Mouse (Mus musculus) c-Kit-positive CD71-positive TER-119-negative erythroid progenitor cells, embryonic 14.5 days (primary cell): ENCODE data around the gene Olfr624.
"Not testable (repeated sequence)": the region's sequence is repeated elsewhere in the genome, so short reads cannot be mapped to it uniquely, and the experiment has no call there.

Experiments used
- DNase-seq: peaks from one replicate; pipeline ENCODE4 v3.0.0-alpha.2; 2013; ENCODE audit warnings: low read depth

The Olfr624 gene

DNA sequence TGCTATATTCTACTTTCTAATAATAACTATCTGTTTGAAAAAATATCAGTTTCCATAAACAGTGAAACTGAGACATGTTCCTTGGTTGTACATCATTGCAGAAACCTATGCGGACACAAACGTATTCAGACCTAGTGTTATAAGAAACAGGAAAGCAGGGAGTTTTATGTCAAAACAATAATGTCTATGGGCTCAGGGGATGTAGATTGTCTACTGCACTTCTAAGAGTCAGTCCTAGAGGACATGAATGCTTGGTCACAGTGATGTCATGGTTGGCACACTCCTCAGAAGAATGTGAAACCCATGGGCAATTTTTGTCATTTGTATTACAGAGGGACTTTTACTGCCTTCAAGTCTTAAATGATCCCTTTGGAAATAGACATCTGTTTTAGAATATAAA is at the start of gene Olfr624:
Gene Olfr624 (minus strand): TSS at position 101 of the 400 bp plus-strand sequence.
- no peak for DNase-seq

DNA sequence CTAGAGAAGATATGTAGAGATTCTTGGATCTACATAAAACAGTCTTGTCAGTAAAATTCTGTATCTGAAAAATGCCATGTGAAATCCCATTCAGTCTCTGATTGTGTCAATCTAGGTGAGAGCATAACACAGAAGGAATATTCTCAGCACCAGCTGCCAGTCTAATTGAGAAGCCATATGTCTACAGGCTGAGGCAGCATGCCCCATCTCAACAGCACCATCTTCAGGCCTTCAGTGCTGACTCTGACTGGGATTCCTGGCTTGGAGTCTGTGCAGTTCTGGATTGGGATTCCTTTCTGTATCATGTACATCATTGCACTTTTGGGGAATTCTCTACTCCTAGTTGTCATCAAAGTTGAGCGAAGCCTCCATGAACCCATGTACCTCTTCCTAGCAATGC is 45.4 kb upstream of the Olfr624 start:
- DNase-seq = not testable (repeated sequence)

DNA sequence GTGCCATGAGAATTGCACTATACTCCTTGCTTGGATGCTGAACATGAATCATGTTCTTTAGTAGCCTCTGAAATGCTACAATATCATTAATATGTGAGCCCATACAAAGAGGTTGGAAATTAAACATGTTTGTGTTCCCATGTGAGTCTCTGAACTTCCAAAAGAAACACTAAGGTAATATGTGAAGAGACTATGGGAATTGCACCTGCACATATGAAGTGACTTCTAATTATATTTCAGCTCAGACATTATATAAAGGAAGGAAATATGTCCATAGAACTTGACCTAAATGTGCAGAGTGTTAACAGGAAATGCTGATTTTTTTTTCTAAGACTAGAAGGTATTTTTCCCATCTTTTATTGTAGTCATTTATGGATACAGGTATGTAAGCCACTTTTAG is 43.4 kb upstream of the Olfr624 start, which contains the start of gene Olfr243:
Gene Olfr243 (plus strand): TSS at position 301 of the 400 bp plus-strand sequence.
- DNase-seq = no peak

DNA sequence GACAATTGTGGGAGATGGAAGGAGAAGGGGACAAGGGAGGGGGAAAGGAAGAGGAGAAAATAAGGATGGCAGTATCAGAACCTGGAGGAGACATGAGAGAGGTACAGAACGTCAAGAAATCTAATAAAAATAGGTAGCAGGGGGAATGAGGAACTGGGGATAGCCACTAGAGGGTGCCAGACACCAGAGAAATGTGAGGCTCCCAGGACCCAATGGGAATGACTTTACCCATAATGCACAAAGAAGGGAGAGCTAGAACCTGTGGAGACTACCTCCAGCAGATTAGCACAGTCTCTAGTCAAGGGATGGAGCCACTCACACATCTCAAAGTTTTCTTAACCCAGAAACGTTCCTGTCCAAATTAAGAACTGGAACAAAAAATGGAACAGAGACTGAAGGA is 41.0 kb upstream of the Olfr624 start:
- DNase-seq = no peak

DNA sequence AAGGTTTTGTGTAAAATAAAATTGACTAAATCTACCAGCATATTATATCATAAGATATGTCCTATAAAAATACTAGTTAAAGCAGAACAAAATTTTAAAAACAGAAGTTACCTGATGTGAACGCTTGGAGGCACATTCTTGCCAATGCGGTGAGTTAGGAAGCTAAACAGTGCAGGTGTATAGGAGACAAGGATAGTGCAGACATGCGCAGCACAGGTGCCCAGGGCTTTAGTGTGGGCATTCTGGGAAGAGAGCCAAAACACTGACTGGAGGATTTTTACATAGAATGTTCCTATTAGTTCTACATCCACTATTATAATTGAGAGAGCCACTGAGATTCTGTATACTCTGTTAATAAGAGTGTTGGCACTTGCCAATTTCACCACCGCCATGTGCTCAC is 28.5 kb upstream of the Olfr624 start:
- no peak for DNase-seq

DNA sequence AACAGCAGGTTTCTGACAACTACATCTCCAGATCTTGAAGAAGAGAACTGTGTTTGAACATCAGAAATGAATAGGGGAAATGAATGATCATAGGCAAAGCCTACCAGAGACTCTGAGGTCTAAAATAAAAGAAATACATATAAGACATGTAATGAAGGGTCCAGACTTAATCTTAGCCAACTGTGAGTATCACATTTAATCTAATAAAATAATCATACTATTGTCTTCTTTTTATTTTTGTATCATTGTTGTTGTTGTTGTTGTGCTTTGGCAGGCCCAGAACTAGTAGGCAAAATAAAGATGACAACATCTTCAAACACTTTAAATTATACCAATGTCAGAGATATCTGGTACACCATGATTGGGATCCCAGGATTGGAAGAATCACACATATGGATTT is 11.4 kb upstream of the Olfr624 start, which contains the start of gene Olfr625-ps1:
Gene Olfr625-ps1 (plus strand): TSS at position 301 of the 400 bp plus-strand sequence.
- DNase-seq = no peak

DNA sequence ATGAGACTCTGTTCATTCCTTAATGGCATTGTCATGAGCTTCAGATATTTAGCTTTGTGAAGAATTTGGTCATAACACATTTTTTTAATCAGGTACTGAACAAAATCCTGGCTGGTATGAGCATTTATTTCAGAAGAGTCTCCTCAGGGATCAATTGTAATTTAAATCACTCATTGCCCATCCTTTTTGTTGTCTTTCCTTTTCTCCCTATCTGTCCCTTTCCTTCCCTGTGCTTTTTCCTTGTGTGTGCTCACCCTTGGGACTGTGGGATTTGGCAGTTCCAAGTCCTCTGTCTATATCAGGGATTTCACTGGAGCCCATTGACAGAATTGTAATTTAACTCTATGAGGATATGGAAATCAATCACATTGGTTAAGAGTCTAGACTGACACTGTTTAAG is 7.4 kb downstream of the Olfr624 start, which contains the start of gene Olfr623:
Gene Olfr623 (minus strand): TSS at position 101 of the 400 bp plus-strand sequence.
- DNase-seq = no peak

DNA sequence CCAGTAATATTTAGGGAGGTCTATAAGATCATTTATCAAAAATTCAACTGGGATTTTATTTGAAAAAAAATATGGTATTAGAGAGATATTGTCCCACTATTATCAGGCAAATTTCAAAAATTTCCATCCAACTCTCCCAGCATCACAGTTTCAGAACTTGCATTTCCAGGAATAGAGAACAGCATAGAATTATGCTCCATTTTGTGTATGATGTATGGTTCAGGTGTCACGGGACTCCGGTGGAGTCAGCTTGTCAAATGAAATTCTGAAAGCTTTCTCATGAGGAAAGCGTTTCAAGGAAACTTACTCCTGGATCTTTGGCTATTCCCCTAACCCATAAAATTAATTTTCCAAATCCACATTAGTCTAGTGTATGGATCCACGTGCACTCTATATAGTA is 26.9 kb downstream of the Olfr624 start:
- DNase-seq = no peak

DNA sequence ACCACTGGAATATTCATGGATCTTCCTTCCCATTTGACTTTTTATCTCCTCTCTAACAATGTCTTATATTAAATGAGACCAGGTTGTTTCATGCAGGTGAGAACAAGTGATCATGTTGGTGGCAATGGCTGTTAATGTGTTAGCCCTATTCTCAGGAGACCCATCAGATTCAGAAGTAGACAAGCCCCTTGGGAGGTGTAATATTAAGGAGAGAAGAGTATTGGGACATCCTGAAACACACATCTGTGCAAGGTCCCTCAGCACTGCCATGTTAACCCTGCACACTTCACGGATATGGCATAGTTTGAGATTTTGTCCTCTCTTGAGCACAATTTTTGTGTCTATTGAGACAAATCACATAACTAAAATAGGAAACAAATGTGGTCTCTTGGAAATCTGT is 28.4 kb downstream of the Olfr624 start, which contains the start of gene Olfr622:
Gene Olfr622 (minus strand): TSS at position 101 of the 400 bp plus-strand sequence.
- DNase-seq = no peak

DNA sequence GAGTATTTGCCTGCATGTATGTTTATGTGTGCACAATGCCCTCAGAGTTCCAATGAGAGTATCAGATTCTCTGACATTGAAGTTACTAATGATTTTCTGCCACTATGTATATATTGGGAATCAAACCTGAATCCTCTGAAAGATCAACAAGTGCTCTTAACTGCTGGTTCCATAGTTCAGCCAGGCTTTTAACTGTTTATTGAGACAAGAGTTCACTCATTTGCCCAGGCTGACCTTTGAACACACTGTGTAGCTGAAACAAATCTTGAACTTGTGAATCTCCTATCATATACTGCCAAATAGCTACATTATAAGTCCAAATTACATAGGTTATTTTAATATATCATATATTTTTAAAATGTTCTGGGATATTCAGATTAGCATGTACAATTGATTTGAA is 34.2 kb downstream of the Olfr624 start:
- no peak for DNase-seq
